Mouse (Mus musculus): ENCODE measurements around the gene Pdlim3.

Pdlim3 gene

GRCm38 (mm10) chr8:45905591-45906250, 20.5 kb downstream of the Pdlim3 start:
- no peak for DNase-seq

- DNase-seq: no peak
These were observed 21.0 kb downstream of the Pdlim3 start for GRCm38 (mm10) chr8:45906251-45906619.

GRCm38 (mm10) chr8:45913707-45914106, 28.4 kb downstream of the Pdlim3 start:
- peak; percentile 28 for DNase-seq

GRCm38 (mm10) chr8:45916496-45916895, 31.2 kb downstream of the Pdlim3 start:
- DNase-seq: no peak

- peak; percentile 37 for DNase-seq
These were observed 31.9 kb downstream of the Pdlim3 start for GRCm38 (mm10) chr8:45917040-45917679.

- no peak for DNase-seq
These were observed 33.6 kb downstream of the Pdlim3 start for GRCm38 (mm10) chr8:45918891-45919290.

GRCm38 (mm10) chr8:45920392-45920791, 35.1 kb downstream of the Pdlim3 start:
- no peak for DNase-seq

GRCm38 (mm10) chr8:45922116-45922515, 36.9 kb downstream of the Pdlim3 start:
- no peak for DNase-seq

- DNase-seq: peak; percentile 98
These were observed 49.3 kb downstream of the Pdlim3 start, which contains the start of gene Ccdc110 for GRCm38 (mm10) chr8:45934582-45935014. Gene Ccdc110 (plus strand): TSS chr8:45934619.

- no peak for DNase-seq
These were observed 51.7 kb downstream of the Pdlim3 start for GRCm38 (mm10) chr8:45936986-45937385.

GRCm38 (mm10) chr8:45946283-45946682, 61.0 kb downstream of the Pdlim3 start:
- no peak for DNase-seq

- no peak for DNase-seq
These were observed 65.4 kb downstream of the Pdlim3 start for GRCm38 (mm10) chr8:45950622-45951021.
